Mouse (Mus musculus) liver, postnatal 0 days (tissue): ENCODE results near the gene Ccl3.

Source experiments
- CTCF ChIP-seq: sonication (generic); IDR thresholded peaks from 2 replicates; pipeline ENCODE4 v1.5.1; 2016; ENCODE audit warnings: antibody characterized with exemption, low read depth
- EP300 ChIP-seq: IDR thresholded peaks from 2 replicates; pipeline ENCODE4 v1.6.1; 2016; ENCODE audit warnings: antibody characterized with exemption, low read depth, mild to moderate bottlenecking

- TF ChIP-seq CTCF (no peak), EP300 (no peak)
Measured at GRCm38 (mm10) chr11:83603399-83603798, 45.8 kb downstream of the Ccl3 start.
